Mouse (Mus musculus) adrenal gland, adult 10 weeks (tissue): ENCODE measurements around the gene Gata3. TPM values are rescaled to one million over a fixed set of nuclear protein-coding genes. Genes with fewer than 3 reads are reported as not detected.

ENCODE experiments used
- polyA plus RNA-seq: library from polyadenylated mRNA; stranded (reverse); fragments of 350-450 nt; fragmentation: Illumina TruSeq; extraction: RNeasy Lipid Tissue Mini Kit (QIAGEN cat#74804); gene quantifications from one replicate; pipeline ENCODE4 v1.2.3, GENCODE M21; 2014; ENCODE audit warnings: low read depth, low replicate concordance

Gata3 gene
- 13.3 TPM for polyA plus RNA-seq

GRCm38 (mm10) chr2:9889651-9890183, at the start of gene Gata3:
TSS of gene Gata3 (minus strand) at chr2:9890034.

GRCm38 (mm10) chr2:9888913-9889650, 752 bp downstream of the Gata3 start, which contains the start of gene 9230102O04Rik:
TSS of gene 9230102O04Rik (minus strand) at chr2:9889540.

GRCm38 (mm10) chr2:9881051-9881591, 8.7 kb downstream of the Gata3 start, which contains the start of gene 4930412O13Rik:
TSS of gene 4930412O13Rik (plus strand) at chr2:9881252.

Other genes with a start within 250 kb of the Gata3 start
- gene 4930412O13Rik, start 8.8 kb downstream of the Gata3 start, polyA plus RNA-seq: not detected
- not detected for gene 9230102O04Rik, start 494 bp downstream of the Gata3 start, polyA plus RNA-seq
- gene Taf3, start 158.6 kb upstream of the Gata3 start, polyA plus RNA-seq: 15.3 TPM
- gene Atp5c1, start 190.5 kb upstream of the Gata3 start, polyA plus RNA-seq: 834 TPM
- 26.6 TPM for gene Kin, start 190.6 kb upstream of the Gata3 start, polyA plus RNA-seq
- 34.8 TPM for gene Itih2, start 241.4 kb upstream of the Gata3 start, polyA plus RNA-seq